Mouse (Mus musculus): ENCODE results near the gene Nucks1. TPM values are rescaled to one million over a fixed set of nuclear protein-coding genes. Genes with fewer than 3 reads are reported as not detected.

Nucks1 gene
- total and polyA plus RNA-seq, 2 experiments from 2014 or later: 56.4 to 159 TPM

- Histone ChIP-seq H3K36me3 (ENCODE audit: insufficient read depth) (no peaks in the 10 kb centered on the region), H3K4me3 (ENCODE audit: low read depth, low read length) (no peak overlapping the region), H3K27me3 (ENCODE audit: insufficient read depth, low read length) (no peaks in the 10 kb centered on the region), H3K4me1 (ENCODE audit: insufficient read depth) (no peaks in the 10 kb centered on the region), H3K4me2 (ENCODE audit: low read depth) (no peak overlapping the region), H3K9me3 (ENCODE audit: low read length) (no peaks in the 10 kb centered on the region), H3K27ac (ENCODE audit: low read depth, low read length) (no peak overlapping the region), H3K9ac (no peak overlapping the region)
- peak; percentile 81 for DNase-seq
- peak; percentile 83 for TF ChIP-seq CTCF (IDR thresholded peaks at IDR 0.05; ENCODE audit: low read depth)
- peak; percentile 77 for ATAC-seq
- WGBS: 50% methylated on average over 12 of the region's 12 CpGs
Observed at GRCm38 (mm10) chr1:131981378-131982013, 71.2 kb downstream of the Nucks1 start.

DNA sequence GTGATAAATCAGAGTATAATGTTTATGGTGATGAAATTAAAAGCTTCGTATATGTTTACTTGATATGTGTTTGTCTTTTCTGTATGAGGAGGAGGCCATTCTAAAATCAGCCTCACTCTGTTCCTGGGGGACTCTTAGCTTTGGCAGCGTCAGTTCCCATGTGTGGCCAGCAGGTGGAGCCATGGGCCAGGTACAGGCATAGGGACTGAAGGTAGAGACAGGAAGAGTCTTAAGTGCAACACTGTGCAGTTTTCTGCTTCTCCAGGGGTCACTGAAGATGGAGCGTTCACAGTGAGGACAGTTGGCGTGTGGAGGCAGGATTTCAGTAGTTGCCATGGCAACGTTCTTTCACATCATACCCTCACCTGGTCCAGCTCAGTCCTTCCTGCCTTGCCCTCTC, 72.6 kb downstream of the Nucks1 start:
- no peaks in the 10 kb centered on the region for H3K9me3 ChIP-seq (ENCODE audit: low read length)
- 24% methylated on average over 5 of the region's 5 CpGs for WGBS

GRCm38 (mm10) chr1:131983806-131984205, 73.5 kb downstream of the Nucks1 start:
- Histone ChIP-seq H3K36me3 (ENCODE audit: insufficient read depth) (no peaks in the 10 kb centered on the region), H3K27me3 (ENCODE audit: insufficient read depth, low read length) (no peaks in the 10 kb centered on the region), H3K27ac (ENCODE audit: low read depth, low read length) (no peak overlapping the region), H3K4me2 (ENCODE audit: low read depth) (no peak overlapping the region), H3K9ac (no peak overlapping the region), H3K4me3 (ENCODE audit: low read depth, low read length) (no peak overlapping the region), H3K4me1 (ENCODE audit: insufficient read depth) (no peaks in the 10 kb centered on the region), H3K9me3 (ENCODE audit: low read length) (no peaks in the 10 kb centered on the region)
- WGBS: 62% methylated on average over 2 of the region's 2 CpGs
- ATAC-seq: no peak
- TF ChIP-seq CTCF (IDR thresholded peaks at IDR 0.05; ENCODE audit: low read depth): no peak
- DNase-seq: no peak

More for the DNA sequence above, 72.6 kb downstream of the Nucks1 start:
- Histone ChIP-seq H3K4me2 (ENCODE audit: low read depth) (no peak overlapping the region), H3K4me3 (ENCODE audit: low read depth, low read length) (no peak overlapping the region), H3K27me3 (ENCODE audit: insufficient read depth, low read length) (no peaks in the 10 kb centered on the region), H3K4me1 (ENCODE audit: insufficient read depth) (no peaks in the 10 kb centered on the region), H3K27ac (ENCODE audit: low read depth, low read length) (no peak overlapping the region), H3K9ac (no peak overlapping the region), H3K36me3 (ENCODE audit: insufficient read depth) (no peaks in the 10 kb centered on the region)
- peak; percentile 78 for ATAC-seq
- peak; percentile 84 for DNase-seq
- peak; percentile 98 for TF ChIP-seq CTCF (IDR thresholded peaks at IDR 0.05; ENCODE audit: low read depth)

Other genes starting within 250 kb of the Nucks1 start
- 0.29 and 0.85 TPM in 2 replicates for gene Rab7b, start 221.8 kb upstream of the Nucks1 start, total RNA-seq (2014; rRNA removed)
- gene Rab7b, start 221.8 kb upstream of the Nucks1 start, polyA plus RNA-seq (2015; fragmentation: Nextera tagmentation; extraction: Ambion mirVana): 1.3 and 1.9 TPM in 2 replicates
- gene Slc26a9, start 166.5 kb upstream of the Nucks1 start, total RNA-seq (2014; rRNA removed): 0.08 and 0.67 TPM in 2 replicates
- 0.09 and 0.15 TPM in 2 replicates for gene Slc26a9, start 166.5 kb upstream of the Nucks1 start, polyA plus RNA-seq (2015; fragmentation: Nextera tagmentation; extraction: Ambion mirVana)
- 0.19 and 0.62 TPM in 2 replicates for gene Pm20d1, start 113.2 kb upstream of the Nucks1 start, total RNA-seq (2014; rRNA removed)
- gene Pm20d1, start 113.2 kb upstream of the Nucks1 start, polyA plus RNA-seq (2015; fragmentation: Nextera tagmentation; extraction: Ambion mirVana): 0.20 and 0.33 TPM in 2 replicates
- 28.7 and 39.5 TPM in 2 replicates for gene Slc41a1, start 83.0 kb upstream of the Nucks1 start, total RNA-seq (2014; rRNA removed)
- 16.6 and 19.7 TPM in 2 replicates for gene Slc41a1, start 83.0 kb upstream of the Nucks1 start, polyA plus RNA-seq (2015; fragmentation: Nextera tagmentation; extraction: Ambion mirVana)
- 7.9 and 9.1 TPM in 2 replicates for gene Rab29, start 43.3 kb upstream of the Nucks1 start, total RNA-seq (2014; rRNA removed)
- 9.3 and 9.8 TPM in 2 replicates for gene Rab29, start 43.3 kb upstream of the Nucks1 start, polyA plus RNA-seq (2015; fragmentation: Nextera tagmentation; extraction: Ambion mirVana)
- gene Slc45a3, start 52.4 kb downstream of the Nucks1 start, total RNA-seq (2014; rRNA removed): 0.85 and 0.86 TPM in 2 replicates
- gene Slc45a3, start 52.4 kb downstream of the Nucks1 start, polyA plus RNA-seq (2015; fragmentation: Nextera tagmentation; extraction: Ambion mirVana): 0.69 and 0.78 TPM in 2 replicates
- 18.6 and 25.5 TPM in 2 replicates for gene Elk4, start 97.1 kb downstream of the Nucks1 start, total RNA-seq (2014; rRNA removed)
- gene Elk4, start 97.1 kb downstream of the Nucks1 start, polyA plus RNA-seq (2015; fragmentation: Nextera tagmentation; extraction: Ambion mirVana): 8.0 and 8.2 TPM in 2 replicates
- gene Mfsd4a, start 157.5 kb downstream of the Nucks1 start, total RNA-seq (2014; rRNA removed): 2.8 and 3.2 TPM in 2 replicates
- 4.6 and 8.1 TPM in 2 replicates for gene Mfsd4a, start 157.5 kb downstream of the Nucks1 start, polyA plus RNA-seq (2015; fragmentation: Nextera tagmentation; extraction: Ambion mirVana)
- 2.6 and 3.2 TPM in 2 replicates for gene Cdk18, start 229.2 kb downstream of the Nucks1 start, total RNA-seq (2014; rRNA removed)
- 0.70 and 1.2 TPM in 2 replicates for gene Cdk18, start 229.2 kb downstream of the Nucks1 start, polyA plus RNA-seq (2015; fragmentation: Nextera tagmentation; extraction: Ambion mirVana)

All from forebrain, postnatal 0 days (tissue).